Mouse (Mus musculus) embryo, embryonic 11.5 days (tissue): Measurements from ENCODE around the gene Hs2st1.
A peak's percentile ranks its signal among the peaks of the same experiment; 100 is the strongest.

Experiments used
- DNase-seq: peaks from one replicate; pipeline ENCODE4 v3.0.0-alpha.2; 2012; ENCODE audit warnings: low read depth, low spot score

The Hs2st1 gene

DNA sequence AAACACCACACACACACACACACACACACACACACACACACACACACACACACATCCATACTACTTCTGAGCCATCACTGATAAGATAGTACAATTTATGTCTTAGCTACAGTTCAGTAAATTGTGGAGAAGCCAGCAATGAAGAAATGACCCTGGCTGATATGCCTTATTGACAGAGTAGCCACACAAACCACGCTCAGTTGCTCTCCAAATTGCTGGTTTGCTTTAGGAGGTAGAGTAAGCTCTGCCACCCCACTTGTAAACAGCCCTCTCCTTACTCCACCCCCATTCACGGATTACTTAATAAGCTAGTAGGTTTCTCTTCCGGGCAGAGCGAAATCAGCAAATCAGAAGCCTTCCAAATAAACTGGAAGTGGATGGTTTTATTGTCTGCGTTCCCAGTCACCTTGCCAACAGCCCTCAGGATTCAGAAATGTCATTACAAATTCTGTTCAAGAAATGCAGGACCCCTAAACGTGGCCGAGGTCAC, 175.5 kb downstream of the Hs2st1 start:
- DNase-seq, result no peak

DNA sequence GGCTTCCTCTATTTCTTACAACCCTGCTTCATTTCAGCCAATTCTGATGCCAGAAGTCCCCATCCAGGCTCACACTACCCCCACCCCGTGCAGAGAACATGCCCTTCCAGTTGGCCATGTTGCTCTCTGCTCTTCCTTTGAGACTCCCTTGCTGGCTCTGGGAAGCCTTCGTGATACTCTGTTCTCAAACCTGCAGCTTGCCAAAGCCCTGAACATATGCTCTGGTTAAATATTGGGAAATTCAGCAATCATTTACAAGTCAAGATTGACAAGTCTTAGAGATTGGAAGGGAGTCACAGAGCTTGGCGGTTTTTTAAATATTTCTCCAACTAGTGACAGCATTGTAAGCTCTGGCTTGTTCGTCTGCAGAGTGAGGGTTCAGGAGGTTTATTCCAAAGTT, 183.5 kb downstream of the Hs2st1 start:
- DNase-seq, result no peak

DNA sequence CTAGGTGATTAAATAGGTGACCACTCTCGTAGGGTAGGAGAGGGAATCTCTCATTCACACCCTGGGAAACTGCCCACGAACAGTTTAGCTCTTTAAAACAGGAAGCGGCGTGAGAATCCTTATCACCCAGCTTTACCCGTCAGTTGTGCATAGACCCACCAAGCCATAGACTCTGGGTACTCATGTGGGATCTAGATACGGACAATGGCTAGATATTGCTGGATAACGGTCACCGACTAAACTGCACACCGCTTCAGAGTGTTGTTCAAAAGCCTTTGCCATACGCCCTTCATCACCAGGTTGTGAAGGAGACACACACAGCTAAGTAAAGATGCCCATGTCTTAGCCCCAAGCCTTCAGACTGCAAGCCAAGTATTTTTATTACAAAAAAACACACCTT, 185.3 kb downstream of the Hs2st1 start:
- DNase-seq, result no peak

DNA sequence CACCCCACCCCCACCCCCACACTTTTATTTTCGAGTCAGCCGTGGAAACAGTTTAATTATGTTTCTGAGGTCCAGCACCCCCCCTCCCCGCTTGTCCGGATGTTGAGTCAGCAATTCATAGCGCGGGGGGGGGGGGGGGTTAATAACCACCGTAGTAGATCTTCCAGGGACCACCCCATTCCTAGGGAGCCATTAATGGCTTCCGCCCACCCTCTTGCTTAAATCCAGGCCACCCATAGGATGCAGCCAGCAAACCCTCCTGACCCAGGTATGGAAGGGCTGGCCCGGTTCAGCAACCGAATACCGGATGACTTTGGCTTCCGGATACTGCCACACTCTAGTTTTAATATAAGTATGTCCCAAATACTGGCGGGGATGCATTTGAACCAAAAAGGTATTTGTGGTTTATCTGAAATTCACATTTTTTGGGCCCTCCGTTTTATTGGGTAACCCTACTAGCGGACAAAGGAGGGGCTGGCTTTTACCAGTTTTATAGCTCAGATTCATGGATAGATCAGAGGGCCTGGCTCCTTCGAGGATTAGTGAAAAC, 188.5 kb downstream of the Hs2st1 start:
- no peak for DNase-seq

DNA sequence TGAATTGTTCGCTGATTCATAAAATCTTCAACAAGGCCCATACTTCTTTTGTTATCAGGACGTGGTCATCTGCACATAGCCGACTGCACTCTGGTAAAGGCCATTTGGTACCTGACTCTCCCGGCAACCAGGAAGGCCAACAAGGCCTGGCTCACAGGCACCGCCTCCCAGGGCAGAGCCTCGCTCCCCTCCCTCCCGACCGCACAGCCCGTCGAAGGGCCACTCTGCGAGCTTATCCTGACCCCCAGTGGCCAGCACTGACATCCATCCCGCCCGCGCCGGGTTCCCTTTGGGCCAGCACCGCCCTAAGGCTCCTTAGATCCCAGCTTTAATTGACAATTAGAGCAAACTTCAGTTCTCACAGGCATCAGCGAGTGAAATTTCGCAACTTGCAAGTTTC, 189.1 kb downstream of the Hs2st1 start:
- DNase-seq, result peak; percentile 56

DNA sequence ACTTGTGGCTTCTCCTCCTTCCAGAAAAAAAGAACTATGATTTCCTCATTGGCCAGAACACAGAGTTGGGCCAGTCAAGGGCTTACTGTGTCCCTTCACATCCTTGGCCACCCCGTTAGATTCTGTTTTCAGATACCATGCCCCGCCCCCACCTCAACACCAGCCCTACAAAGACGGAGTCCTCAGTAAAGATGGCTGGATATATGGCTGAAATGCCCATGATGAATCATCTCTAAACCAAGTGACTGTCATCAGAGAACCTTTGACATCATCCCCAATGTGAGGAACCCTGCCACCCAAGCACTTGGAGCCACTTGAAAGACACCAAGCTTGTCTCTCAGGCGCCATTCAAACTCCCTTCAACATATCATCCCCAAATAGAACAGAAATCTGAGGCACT, 190.2 kb downstream of the Hs2st1 start:
- no peak for DNase-seq
